15 mouse cellular contexts compared by ENCODE assay signal in genomic region chr7:89710776-89711175, GRCm38 (mm10).
"Had no signal": no experiment of that assay in that cellular context is flagged by ENCODE, and none has a peak within 500 bp of the region (broad histone marks: within the 10 kb centered on the region; RNA-seq: fewer than 3 reads in every experiment).

No protein-coding gene starts in this region.

- H3K4me3 ChIP-seq: layer of hippocampus, adult 2 months; limb, embryonic 12.5 days; liver, embryonic 13.5 days; megakaryocyte, embryonic 14.5 days; midbrain, embryonic 15.5 days; neural tube, embryonic 13.5 days; stomach, embryonic 15.5 days had no signal

- DNase-seq: kidney, postnatal 10 days; kidney, postnatal 4 days; liver; liver, embryonic 13.5 days; liver, postnatal 0 days; retina, postnatal 1 day; right cerebral cortex, postnatal 14 days; thymus, adult 2 months; thymus, postnatal 25 days had no signal

- H3K4me1 ChIP-seq: limb, embryonic 12.5 days; liver, embryonic 13.5 days; megakaryocyte, embryonic 14.5 days; midbrain, embryonic 15.5 days; neural tube, embryonic 13.5 days; stomach, embryonic 15.5 days had no signal
